Mouse (Mus musculus): ENCODE data around the gene Phb2. TPM values are rescaled to one million over a fixed set of nuclear protein-coding genes. Genes with fewer than 3 reads are reported as not detected.
A peak's percentile ranks its signal among the peaks of the same experiment; 100 is the strongest.

Phb2 gene
- polyA plus RNA-seq, 1 experiment: 104 TPM

DNA sequence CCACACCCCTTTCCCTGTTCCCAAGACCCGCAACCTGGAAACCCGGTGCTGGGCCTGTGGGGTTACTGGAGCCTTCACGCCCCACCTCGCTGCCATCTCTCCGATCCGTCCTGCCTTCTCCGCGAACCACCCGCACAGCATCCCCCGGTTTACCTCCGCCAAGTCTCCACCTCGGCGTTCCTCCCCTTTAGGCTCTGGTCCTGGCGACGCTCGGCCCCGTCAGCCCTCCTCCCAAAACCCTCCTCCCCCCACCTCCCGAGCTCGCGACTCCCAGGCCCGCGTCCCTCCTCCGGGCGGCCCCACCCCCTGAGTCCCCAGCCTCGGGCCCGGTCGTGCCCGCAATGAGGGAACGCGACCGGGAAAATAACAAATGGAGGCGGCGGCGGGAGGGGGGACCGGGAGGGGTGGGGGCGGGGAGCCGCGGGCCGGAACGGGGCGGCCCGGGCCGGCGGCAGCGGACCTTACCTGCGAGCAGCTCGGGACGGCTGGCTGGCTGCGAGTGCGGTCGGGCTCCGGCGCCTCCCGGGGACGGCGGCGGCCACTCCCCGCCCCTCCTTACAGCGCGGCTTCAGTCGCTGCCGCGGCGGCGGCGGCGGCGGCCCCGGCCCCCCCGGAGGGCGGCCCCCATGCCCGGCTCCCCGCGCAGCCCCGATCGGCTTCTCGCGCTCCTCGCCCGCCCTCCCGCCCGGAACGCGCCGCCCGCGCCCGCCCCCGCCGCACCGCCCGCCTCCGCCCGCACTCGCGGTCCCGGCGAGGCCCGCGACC is 43.9 kb downstream of the Phb2 start, which contains the start of the genes Gm45234 and Atn1:
Gm45234 (minus strand) TSS at position 191 of the 765 bp plus-strand sequence.
Atn1 (minus strand) TSS at position 694 of the 765 bp plus-strand sequence.
- Histone ChIP-seq H3K27ac (ENCODE audit: insufficient read depth, low read length) (peak within 1 kb of the TSS; percentile 75), H3K4me1 (ENCODE audit: control insufficient read depth, insufficient read depth, low read length) (peaks cover 6% of the 10 kb centered on the region), H3K4me3 (ENCODE audit: insufficient read depth, low read length) (peak within 1 kb of the TSS; percentile 85)
- TF ChIP-seq CTCF (IDR thresholded peaks at IDR 0.05; ENCODE audit: extremely low read depth, insufficient read depth, low read length): no peak
- no peak for TF ChIP-seq POLR2A (IDR thresholded peaks at IDR 0.05; ENCODE audit: extremely low read depth, insufficient read depth, low read length)

DNA sequence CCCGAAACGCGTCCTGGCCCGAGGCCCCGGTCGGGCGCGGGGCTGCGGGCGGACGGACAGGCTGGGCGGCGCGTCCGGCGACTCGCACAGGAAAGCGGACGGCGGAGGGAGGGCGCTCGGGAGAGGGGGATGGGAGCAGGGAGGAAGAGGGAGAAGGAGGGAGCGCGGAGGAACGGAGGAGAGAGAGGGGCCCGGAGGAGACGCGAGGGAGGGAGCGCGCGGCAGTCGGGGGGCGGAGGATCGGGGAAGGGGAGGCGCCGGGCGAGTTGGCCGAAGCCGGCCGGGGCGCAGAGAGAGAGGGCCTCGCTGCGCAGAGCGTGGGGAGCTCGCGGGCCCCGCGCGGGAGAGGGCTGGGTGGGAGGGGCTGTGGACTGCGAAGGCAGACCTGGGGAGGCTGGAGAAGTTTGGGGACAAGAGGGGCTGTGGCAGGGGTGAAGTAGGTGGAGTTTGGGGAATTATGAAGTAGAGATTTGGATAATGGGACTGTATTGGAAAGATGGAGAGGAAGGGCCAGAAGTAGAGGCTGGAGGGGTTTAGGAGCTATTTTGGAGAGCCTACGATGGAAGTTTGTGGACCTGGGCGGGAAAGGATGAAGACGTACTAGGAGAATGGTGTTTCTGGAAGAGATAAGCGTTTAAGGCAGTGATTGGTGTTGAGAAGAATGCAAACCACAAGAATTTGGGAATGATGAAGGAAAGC is 44.7 kb downstream of the Phb2 start:
- no peak for TF ChIP-seq CTCF (IDR thresholded peaks at IDR 0.05; ENCODE audit: extremely low read depth, insufficient read depth, low read length)
- 0 out of 2 replicates have a peak, but pooled peaks have one; percentile 16 for TF ChIP-seq POLR2A (IDR thresholded peaks at IDR 0.05; ENCODE audit: extremely low read depth, insufficient read depth, low read length)
- peak overlapping the region; percentile 75 for H3K27ac ChIP-seq (ENCODE audit: insufficient read depth, low read length)
- H3K4me1 ChIP-seq (ENCODE audit: control insufficient read depth, insufficient read depth, low read length): peaks cover 6% of the 10 kb centered on the region
- peak overlapping the region; percentile 85 for H3K4me3 ChIP-seq (ENCODE audit: insufficient read depth, low read length)

GRCm38 (mm10) chr6:124757351-124757880 is 45.3 kb downstream of the Phb2 start:
- TF ChIP-seq CTCF (IDR thresholded peaks at IDR 0.05; ENCODE audit: extremely low read depth, insufficient read depth, low read length) (no peak), POLR2A (IDR thresholded peaks at IDR 0.05; ENCODE audit: extremely low read depth, insufficient read depth, low read length) (no peak)
- H3K4me1 ChIP-seq (ENCODE audit: control insufficient read depth, insufficient read depth, low read length): peaks cover 6% of the 10 kb centered on the region
- peak overlapping the region; percentile 76 for H3K27ac ChIP-seq (ENCODE audit: insufficient read depth, low read length)
- H3K4me3 ChIP-seq (ENCODE audit: insufficient read depth, low read length): peak overlapping the region; percentile 85

GRCm38 (mm10) chr6:124757909-124758848 is 46.0 kb downstream of the Phb2 start:
- H3K4me3 ChIP-seq (ENCODE audit: insufficient read depth, low read length): peak overlapping the region; percentile 85; the same call in 1 of the 2 replicates
- H3K4me1 ChIP-seq (ENCODE audit: control insufficient read depth, insufficient read depth, low read length): peaks cover 6% of the 10 kb centered on the region
- TF ChIP-seq POLR2A (IDR thresholded peaks at IDR 0.05; ENCODE audit: extremely low read depth, insufficient read depth, low read length): peak; percentile 24; the same call in 1 of the 2 replicates
- TF ChIP-seq CTCF (IDR thresholded peaks at IDR 0.05; ENCODE audit: extremely low read depth, insufficient read depth, low read length): no peak
- H3K27ac ChIP-seq (ENCODE audit: insufficient read depth, low read length): peak overlapping the region; percentile 76

DNA sequence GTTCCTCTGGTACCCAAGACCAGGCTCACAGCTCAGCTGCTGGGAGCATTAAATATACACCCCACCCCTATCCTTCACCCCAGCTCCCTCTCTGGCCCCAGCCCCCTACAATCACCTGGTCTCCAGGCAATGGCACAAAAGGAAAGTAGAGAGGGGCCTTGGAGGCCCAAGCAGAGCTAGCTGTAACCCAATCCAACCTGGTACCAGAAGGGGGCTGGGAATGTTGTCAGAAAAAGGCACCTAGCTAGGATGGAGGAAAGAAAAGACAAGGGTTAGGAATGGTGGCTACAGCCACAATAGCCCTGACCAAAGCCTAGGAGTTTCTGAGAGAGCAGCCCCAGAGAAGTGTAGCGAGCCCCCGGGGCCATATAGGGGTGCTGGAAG is 46.7 kb downstream of the Phb2 start:
- TF ChIP-seq POLR2A (IDR thresholded peaks at IDR 0.05; ENCODE audit: extremely low read depth, insufficient read depth, low read length): no peak
- TF ChIP-seq CTCF (IDR thresholded peaks at IDR 0.05; ENCODE audit: extremely low read depth, insufficient read depth, low read length): no peak
- Histone ChIP-seq H3K4me1 (ENCODE audit: control insufficient read depth, insufficient read depth, low read length) (peaks cover 4% of the 10 kb centered on the region), H3K4me3 (ENCODE audit: insufficient read depth, low read length) (no peak overlapping the region)

DNA sequence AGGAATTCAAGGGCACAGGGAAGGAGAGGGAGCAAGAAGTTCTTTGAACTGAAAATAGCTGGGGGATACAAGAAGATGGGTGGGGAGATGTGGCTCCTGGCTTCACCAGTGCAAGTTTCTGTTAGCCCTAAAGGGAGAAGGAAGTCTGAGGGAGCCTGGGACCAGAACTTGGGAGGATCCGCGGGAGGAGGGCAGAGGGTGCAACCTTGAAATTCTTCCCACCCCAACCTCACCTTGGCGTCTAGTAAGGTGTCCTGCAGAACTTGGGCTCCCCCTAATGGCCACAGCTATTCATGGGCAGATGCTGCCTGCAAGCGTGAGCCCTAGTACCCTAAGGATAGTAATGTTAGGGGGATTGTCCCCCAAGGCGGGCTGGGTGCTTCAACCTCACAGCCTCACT is 47.1 kb downstream of the Phb2 start:
- Histone ChIP-seq H3K27ac (ENCODE audit: insufficient read depth, low read length) (peak overlapping the region; percentile 20; the same call in 1 of the 2 replicates), H3K4me3 (ENCODE audit: insufficient read depth, low read length) (no peak overlapping the region), H3K4me1 (ENCODE audit: control insufficient read depth, insufficient read depth, low read length) (peaks cover 4% of the 10 kb centered on the region)
- TF ChIP-seq POLR2A (IDR thresholded peaks at IDR 0.05; ENCODE audit: extremely low read depth, insufficient read depth, low read length) (peak; percentile 68; the same call in 1 of the 2 replicates), CTCF (IDR thresholded peaks at IDR 0.05; ENCODE audit: extremely low read depth, insufficient read depth, low read length) (peak; percentile 90)

More for the DNA sequence above, 46.7 kb downstream of the Phb2 start:
- H3K27ac ChIP-seq (ENCODE audit: insufficient read depth, low read length): peak overlapping the region; percentile 20

DNA sequence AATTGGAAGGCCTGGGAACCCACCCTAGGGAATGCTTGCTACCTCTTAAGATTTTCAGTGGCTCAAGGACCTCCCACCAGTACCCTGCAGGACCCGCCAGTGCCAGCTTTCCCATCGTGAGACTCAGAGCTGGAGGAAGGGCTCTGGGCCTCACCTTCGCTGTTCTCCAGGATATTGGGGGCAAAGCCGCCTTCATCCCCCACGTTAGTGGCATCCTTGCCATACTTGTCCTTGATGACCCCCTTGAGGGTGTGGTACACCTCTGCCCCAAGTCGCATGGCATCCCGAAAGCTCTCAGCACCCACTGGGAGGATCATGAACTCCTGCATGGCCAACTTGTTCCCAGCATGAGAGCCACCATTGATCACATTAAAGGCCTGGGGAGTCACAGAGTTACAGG is 53.8 kb downstream of the Phb2 start:
- Histone ChIP-seq H3K4me3 (ENCODE audit: insufficient read depth, low read length) (no peak overlapping the region), H3K4me1 (ENCODE audit: control insufficient read depth, insufficient read depth, low read length) (no peaks in the 10 kb centered on the region), H3K27ac (ENCODE audit: insufficient read depth, low read length) (no peak overlapping the region)
- TF ChIP-seq CTCF (IDR thresholded peaks at IDR 0.05; ENCODE audit: extremely low read depth, insufficient read depth, low read length): no peak
- peak; percentile 15; the same call in 1 of the 2 replicates for TF ChIP-seq POLR2A (IDR thresholded peaks at IDR 0.05; ENCODE audit: extremely low read depth, insufficient read depth, low read length)

Other genes starting within 250 kb of the Phb2 start
- gene Clstn3, start 247.5 kb upstream of the Phb2 start, polyA plus RNA-seq (2012; rRNA removed): 280 TPM in 2 replicates
- gene C1rl, start 219.2 kb upstream of the Phb2 start, polyA plus RNA-seq (2012; rRNA removed): 0.19 and 0.38 TPM in 2 replicates
- 2.1 TPM in 2 replicates for gene C1ra, start 199.9 kb upstream of the Phb2 start, polyA plus RNA-seq (2012; rRNA removed)
- 4.0 and 4.4 TPM in 2 replicates for gene C1s1, start 170.0 kb upstream of the Phb2 start, polyA plus RNA-seq (2012; rRNA removed)
- gene C1rb, start 142.0 kb upstream of the Phb2 start, polyA plus RNA-seq (2012; rRNA removed): not detected in 2 replicates
- gene C1s2, start 76.3 kb upstream of the Phb2 start, polyA plus RNA-seq (2012; rRNA removed): 0.29 and 0.34 TPM in 2 replicates
- 45.3 and 47.6 TPM in 2 replicates for gene Lpcat3, start 49.3 kb upstream of the Phb2 start, polyA plus RNA-seq (2012; rRNA removed)
- 57.3 and 58.3 TPM in 2 replicates for gene Emg1, start 158 bp upstream of the Phb2 start, polyA plus RNA-seq (2012; rRNA removed)
- gene Ptpn6, start 26.4 kb downstream of the Phb2 start, polyA plus RNA-seq (2012; rRNA removed): 6.3 and 6.5 TPM in 2 replicates
- gene Grcc10, start 29.0 kb downstream of the Phb2 start, polyA plus RNA-seq (2012; rRNA removed): 340 and 352 TPM in 2 replicates
- gene Gm45234, start 43.7 kb downstream of the Phb2 start, polyA plus RNA-seq (2012; rRNA removed): not detected in 2 replicates
- gene Atn1, start 44.2 kb downstream of the Phb2 start, polyA plus RNA-seq (2012; rRNA removed): 60.7 and 63.3 TPM in 2 replicates
- 741 and 755 TPM in 2 replicates for gene Eno2, start 57.3 kb downstream of the Phb2 start, polyA plus RNA-seq (2012; rRNA removed)
- 2.4 and 5.0 TPM in 2 replicates for gene Lrrc23, start 67.4 kb downstream of the Phb2 start, polyA plus RNA-seq (2012; rRNA removed)
- gene Spsb2, start 96.3 kb downstream of the Phb2 start, polyA plus RNA-seq (2012; rRNA removed): 4.4 and 4.8 TPM in 2 replicates
- gene Tpi1, start 102.0 kb downstream of the Phb2 start, polyA plus RNA-seq (2012; rRNA removed): 1,059 and 1,064 TPM in 2 replicates
- 151 and 152 TPM in 2 replicates for gene Usp5, start 117.1 kb downstream of the Phb2 start, polyA plus RNA-seq (2012; rRNA removed)
- 2.3 and 2.4 TPM in 2 replicates for gene Cdca3, start 117.2 kb downstream of the Phb2 start, polyA plus RNA-seq (2012; rRNA removed)
- gene Gnb3, start 127.9 kb downstream of the Phb2 start, polyA plus RNA-seq (2012; rRNA removed): 0.17 and 0.25 TPM in 2 replicates
- 59.6 and 66.5 TPM in 2 replicates for gene P3h3, start 145.4 kb downstream of the Phb2 start, polyA plus RNA-seq (2012; rRNA removed)
- gene Gpr162, start 151.6 kb downstream of the Phb2 start, polyA plus RNA-seq (2012; rRNA removed): 163 and 187 TPM in 2 replicates
- 1.1 and 4.7 TPM in 2 replicates for gene Cd4, start 175.9 kb downstream of the Phb2 start, polyA plus RNA-seq (2012; rRNA removed)
- 5.1 and 6.5 TPM in 2 replicates for gene Lag3, start 199.4 kb downstream of the Phb2 start, polyA plus RNA-seq (2012; rRNA removed)
- gene Ptms, start 207.8 kb downstream of the Phb2 start, polyA plus RNA-seq (2012; rRNA removed): 1,375 and 1,380 TPM in 2 replicates
- 732 and 737 TPM in 2 replicates for gene Mlf2, start 219.1 kb downstream of the Phb2 start, polyA plus RNA-seq (2012; rRNA removed)

Measured in cortical plate, adult 2 months (tissue).